Mouse (Mus musculus) spleen, adult 2 months (tissue): Measurements from ENCODE around the gene Efs. TPM values are rescaled to one million over a fixed set of nuclear protein-coding genes. Genes with fewer than 3 reads are reported as not detected.

Source experiments
- DNase-seq, 2 experiments: peaks; one replicate each; pipeline versions ENCODE4 v3.0.0 to v3.0.0-alpha.2; 2012 to 2021; ENCODE audit warnings: low spot score in 2 of 2, low read depth in 1 of 2
- H3K27ac ChIP-seq: fragments of 200-500 bp; 2 replicates; pipeline ENCODE4 v1.5.1; 2012; ENCODE audit warnings: low read length, inconsistent platforms; ENCODE audit not compliant: insufficient read depth
- H3K27me3 ChIP-seq: fragments of 200-500 bp; 2 replicates; pipeline ENCODE4 v1.6.1; 2012; ENCODE audit warnings: mild to moderate bottlenecking, moderate library complexity, low read length, inconsistent platforms; ENCODE audit not compliant: control insufficient read depth, insufficient read depth
- H3K36me3 ChIP-seq: fragments of 200-500 bp; 2 replicates; pipeline ENCODE4 v1.6.1; 2012; ENCODE audit warnings: mild to moderate bottlenecking, low read length, inconsistent platforms; ENCODE audit not compliant: control insufficient read depth, insufficient read depth
- H3K4me1 ChIP-seq: fragments of 200-500 bp; 2 replicates; pipeline ENCODE4 v1.6.1; 2011; ENCODE audit warnings: inconsistent platforms; ENCODE audit not compliant: control insufficient read depth, insufficient read depth, insufficient read length
- H3K4me3 ChIP-seq: fragments of 200-500 bp; 2 replicates; pipeline ENCODE4 v1.5.1; 2011; ENCODE audit warnings: mild to moderate bottlenecking, inconsistent platforms; ENCODE audit not compliant: insufficient read depth, insufficient read length; ENCODE audit errors: extremely low read depth
- CTCF ChIP-seq: fragments of 200-500 bp; IDR thresholded peaks from 2 replicates; pipeline ENCODE4 v1.5.1; 2011; ENCODE audit warnings: mild to moderate bottlenecking, inconsistent platforms; ENCODE audit not compliant: insufficient read depth, insufficient read length, insufficient replicate concordance; ENCODE audit errors: extremely low read depth
- POLR2A ChIP-seq: fragments of 200-500 bp; IDR thresholded peaks from 2 replicates; pipeline ENCODE4 v1.6.1; 2011; ENCODE audit warnings: low read depth, low read length, inconsistent platforms
- WGBS: fragments of 180-500 bp; shearing (Covaris S2); methylation state at CpG from one replicate; pipeline ENCODE4 v1.1.7; 2018; 5-methylcytosine and 5-hydroxymethylcytosine counted together
- polyA plus RNA-seq: library from polyadenylated mRNA; depleted of rRNA; stranded (reverse); fragments of >200 nt; gene quantifications from 2 replicates; pipeline ENCODE4 v1.2.3, GENCODE M21; 2012

Gene Efs
- polyA plus RNA-seq, 1 experiment, result 2.4 TPM

- no peak for DNase-seq
- H3K36me3 ChIP-seq, result no peaks in the 10 kb centered on the region
These were observed 15.4 kb upstream of the Efs start for GRCm38 (mm10) chr14:54941024-54941978.

GRCm38 (mm10) chr14:54940176-54940530, 14.2 kb upstream of the Efs start:
- 75% methylated on average over 3 of the region's 3 CpGs for WGBS

More at GRCm38 (mm10) chr14:54941024-54941978, 15.4 kb upstream of the Efs start:
- WGBS, result 53% methylated on average over 13 of the region's 13 CpGs
- H3K4me1 ChIP-seq, result no peaks in the 10 kb centered on the region
- H3K4me3 ChIP-seq, result no peak overlapping the region
- no peak for TF ChIP-seq CTCF
- no peak for TF ChIP-seq POLR2A
- H3K27me3 ChIP-seq, result no peaks in the 10 kb centered on the region
- no peak overlapping the region for H3K27ac ChIP-seq

DNA sequence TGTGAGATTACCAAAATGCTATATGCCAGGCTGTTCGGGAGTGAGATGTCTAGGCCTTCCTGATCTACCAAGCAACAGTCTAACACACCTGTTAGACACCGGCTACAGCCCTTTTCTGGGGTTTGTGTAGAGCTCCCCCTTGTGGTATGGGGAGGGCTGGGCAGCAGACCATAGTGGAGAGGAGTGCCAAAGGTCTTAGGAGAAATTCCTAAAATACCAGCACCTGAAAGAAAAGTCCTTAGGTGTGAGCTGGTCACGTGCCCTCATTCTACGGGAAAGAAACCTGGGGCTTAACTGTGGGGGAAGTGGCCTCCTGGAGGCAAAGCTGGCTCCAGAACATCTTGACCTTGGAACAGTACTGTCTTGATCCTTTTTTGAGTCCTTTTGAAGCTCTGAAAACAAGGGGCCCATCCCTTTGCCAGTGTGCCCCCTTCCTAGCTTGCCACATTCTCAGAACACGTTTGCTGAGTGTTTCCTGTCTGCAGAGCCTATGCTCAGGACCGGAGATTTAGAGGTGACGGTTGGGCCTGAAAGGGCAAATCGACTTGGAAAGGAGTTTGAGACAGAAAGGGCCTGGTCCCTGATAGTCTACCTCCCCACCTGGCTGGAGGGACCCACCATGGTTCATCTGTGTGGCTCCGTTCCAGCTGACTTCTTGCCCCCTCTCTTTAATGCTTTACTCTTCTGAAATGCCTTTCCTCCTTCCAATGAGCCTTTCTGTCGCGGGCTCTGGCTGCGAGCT, 13.7 kb upstream of the Efs start:
- H3K4me3 ChIP-seq, result no peak overlapping the region
- H3K4me1 ChIP-seq, result no peaks in the 10 kb centered on the region
- 55% methylated on average over 12 of the region's 12 CpGs for WGBS
- no peak for TF ChIP-seq POLR2A
- peak; percentile 70; the same call in 1 of the 2 replicates for TF ChIP-seq CTCF
- DNase-seq, result peak; percentile 29 to 55
- no peaks in the 10 kb centered on the region for H3K36me3 ChIP-seq
- H3K27ac ChIP-seq, result no peak overlapping the region
- H3K27me3 ChIP-seq, result no peaks in the 10 kb centered on the region

More at GRCm38 (mm10) chr14:54940176-54940530, 14.2 kb upstream of the Efs start:
- Histone ChIP-seq H3K36me3 (no peaks in the 10 kb centered on the region), H3K27me3 (no peaks in the 10 kb centered on the region), H3K27ac (no peak overlapping the region), H3K4me3 (no peak overlapping the region), H3K4me1 (no peaks in the 10 kb centered on the region)
- TF ChIP-seq POLR2A (no peak), CTCF (no peak)
- DNase-seq, result no peak

DNA sequence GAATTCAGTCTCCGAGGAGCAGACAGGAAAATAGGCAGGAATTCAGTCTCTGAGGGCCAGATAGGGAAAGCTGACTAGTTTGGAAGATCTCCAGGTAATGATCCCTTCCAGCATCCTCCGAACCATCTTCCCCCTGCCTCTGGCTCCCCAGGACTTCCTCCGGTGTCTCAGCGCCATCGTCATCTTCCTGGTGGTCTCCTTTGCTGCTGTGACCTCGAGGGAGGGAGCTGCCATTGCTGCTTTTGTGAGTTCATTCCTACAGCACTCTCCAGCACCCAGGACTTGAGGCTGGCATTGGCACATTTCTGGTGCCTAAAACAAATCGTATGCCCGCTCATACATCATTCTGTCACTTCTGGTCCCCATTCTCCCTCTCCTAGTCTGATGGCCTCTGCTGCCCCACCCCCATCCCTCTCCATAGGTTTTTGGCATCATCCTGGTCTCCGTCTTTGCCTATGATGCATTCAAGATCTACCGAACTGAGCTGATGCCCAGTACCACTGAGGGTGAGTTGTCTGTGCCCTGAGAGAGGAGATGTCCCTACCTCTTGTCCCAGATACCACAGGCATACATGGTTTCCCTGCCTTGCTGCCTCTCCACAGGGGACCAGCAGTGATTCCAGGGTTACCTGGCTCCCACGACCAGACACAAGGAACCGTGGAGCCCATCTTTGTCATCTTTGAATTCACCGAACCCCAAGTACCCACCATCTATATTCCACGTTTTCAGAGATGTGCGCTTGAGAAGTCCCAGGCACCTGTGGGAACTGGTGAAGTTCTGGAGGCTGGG, 12.7 kb upstream of the Efs start:
- no peak for TF ChIP-seq CTCF
- no peak for TF ChIP-seq POLR2A
- no peak for DNase-seq

GRCm38 (mm10) chr14:54937361-54938182, 11.6 kb upstream of the Efs start:
- DNase-seq, result no peak
- H3K27ac ChIP-seq, result no peak overlapping the region
- 0 out of 2 replicates have a peak, but pooled peaks cover 1% of the 10 kb centered on the region for H3K27me3 ChIP-seq
- H3K4me1 ChIP-seq, result no peaks in the 10 kb centered on the region
- H3K4me3 ChIP-seq, result no peak overlapping the region
- no peaks in the 10 kb centered on the region for H3K36me3 ChIP-seq
- TF ChIP-seq POLR2A (no peak), CTCF (no peak)
- WGBS, result 89% methylated on average over 16 of the region's 16 CpGs

More for the DNA sequence above, 12.7 kb upstream of the Efs start:
- H3K4me3 ChIP-seq, result no peak overlapping the region
- H3K36me3 ChIP-seq, result no peaks in the 10 kb centered on the region
- WGBS, result 82% methylated on average over 15 of the region's 15 CpGs
- 0 out of 2 replicates have a peak, but pooled peaks cover 1% of the 10 kb centered on the region for H3K27me3 ChIP-seq
- H3K27ac ChIP-seq, result no peak overlapping the region
- H3K4me1 ChIP-seq, result no peaks in the 10 kb centered on the region

DNA sequence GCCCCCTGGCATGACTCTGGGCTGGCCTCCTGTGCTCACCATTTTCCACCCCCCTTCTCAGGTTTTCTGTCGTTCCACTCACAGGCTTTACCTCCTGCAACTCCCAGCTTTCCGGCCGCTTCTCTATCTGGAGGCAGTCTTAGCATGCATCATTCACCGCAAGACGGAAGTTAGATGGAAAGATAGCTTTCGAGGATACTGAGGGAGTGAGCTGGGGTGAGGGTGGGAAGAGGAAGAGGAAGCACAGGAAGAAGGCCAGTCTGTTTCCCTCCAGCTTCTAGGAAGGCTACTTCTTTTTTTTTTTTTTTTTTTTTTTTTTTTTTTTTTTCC, 10.9 kb upstream of the Efs start:
- H3K27me3 ChIP-seq, result 0 out of 2 replicates have a peak, but pooled peaks cover 1% of the 10 kb centered on the region
- H3K36me3 ChIP-seq, result no peaks in the 10 kb centered on the region
- DNase-seq, result no peak
- no peak overlapping the region for H3K4me3 ChIP-seq
- 37% methylated on average over 6 of the region's 6 CpGs for WGBS
- H3K4me1 ChIP-seq, result no peaks in the 10 kb centered on the region
- no peak for TF ChIP-seq POLR2A
- no peak for TF ChIP-seq CTCF
- no peak overlapping the region for H3K27ac ChIP-seq
